Mouse (Mus musculus) MN1 (cell line): ENCODE results near the gene Crim1.
A peak's percentile ranks its signal among the peaks of the same experiment; 100 is the strongest.

Source experiments
- DNase-seq: peaks from one replicate; pipeline ENCODE4 v3.0.0-alpha.2; 2016; ENCODE audit warnings: low spot score

The Crim1 gene

DNA sequence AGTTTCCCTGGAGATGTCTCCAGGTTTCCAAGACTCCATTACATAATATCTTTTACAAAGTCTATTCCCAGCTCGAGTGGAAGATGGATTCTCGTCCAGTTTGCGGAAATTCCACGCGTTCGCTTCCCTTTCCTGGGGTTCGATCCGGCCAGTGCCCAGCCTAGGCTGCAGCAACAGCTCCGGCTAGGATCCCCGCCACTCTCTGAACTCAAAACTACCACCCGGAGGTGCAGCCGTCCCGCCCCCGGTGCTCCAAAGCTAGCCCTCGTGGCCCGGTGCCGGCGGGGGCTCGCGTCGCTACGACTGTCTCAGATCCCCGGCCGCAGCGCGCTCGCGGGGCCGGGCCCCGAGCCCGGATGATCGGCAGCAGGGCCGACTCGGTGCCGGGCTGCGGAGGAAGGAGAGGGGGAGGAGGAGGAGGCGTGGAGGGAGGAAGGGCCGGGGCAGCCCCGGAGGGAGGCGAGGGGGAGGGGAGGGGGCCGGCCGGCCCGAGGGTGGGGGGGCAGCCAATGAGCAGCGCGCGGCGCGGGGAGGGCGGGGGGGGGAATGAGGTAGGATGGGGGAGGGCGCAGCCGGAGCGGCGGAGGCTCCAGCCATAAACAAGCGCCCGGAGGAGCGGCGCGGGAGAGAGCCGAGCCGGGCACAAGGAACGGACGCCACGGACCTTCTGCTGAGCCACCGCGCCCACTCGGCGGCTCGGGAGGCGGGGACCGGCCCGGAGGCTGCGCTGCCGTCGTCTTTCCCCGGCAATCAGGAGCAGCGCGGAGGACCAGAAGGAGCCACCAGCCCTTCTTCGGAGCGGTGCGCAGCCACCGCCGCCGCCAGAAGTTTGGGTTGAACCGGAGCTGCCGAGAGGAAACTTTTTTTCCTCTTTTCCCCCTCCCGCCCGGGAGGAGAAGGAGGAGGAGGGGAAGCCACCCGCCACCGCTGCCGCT lies at the start of gene Crim1:
Gene Crim1, plus strand, starts transcription at position 623 of the 935 bp plus-strand sequence.
- no peak for DNase-seq

DNA sequence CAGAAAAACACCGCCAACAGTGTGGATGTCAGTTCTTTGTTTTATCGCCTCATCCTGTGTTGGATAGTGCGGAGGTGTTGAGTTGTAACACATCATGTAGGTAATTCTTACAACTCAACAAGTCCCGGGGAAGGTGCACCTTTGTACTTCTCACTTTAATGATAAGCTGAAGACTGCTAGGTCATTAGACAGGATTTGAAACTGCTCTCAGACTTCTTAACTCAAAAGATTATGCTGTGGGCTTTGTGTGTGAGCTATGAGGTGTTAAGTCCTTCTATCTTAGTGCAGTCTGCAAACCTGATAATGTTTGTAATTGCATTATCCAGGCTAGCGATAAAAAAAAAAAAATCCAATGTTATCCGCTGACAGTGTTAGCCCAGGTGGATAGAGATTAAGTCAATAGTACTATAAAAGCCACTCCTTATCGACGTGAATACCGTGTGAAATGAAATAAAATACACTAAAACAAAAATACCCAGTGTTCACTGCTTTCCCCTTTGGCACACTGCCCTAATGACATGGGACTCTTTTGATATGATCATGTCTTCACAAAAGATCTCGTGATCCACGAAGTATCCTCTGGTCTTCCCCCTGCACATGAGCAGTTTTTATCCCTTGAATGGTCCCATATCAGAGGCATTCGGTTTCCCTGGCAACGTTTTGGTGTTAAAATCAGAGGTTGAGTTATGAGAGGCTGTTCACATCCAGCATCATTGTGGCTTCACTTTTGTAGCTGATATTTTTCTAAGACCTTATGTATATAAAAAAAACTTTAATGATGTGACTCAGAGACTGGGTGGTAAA lies 48.4 kb upstream of the Crim1 start:
- no peak for DNase-seq

DNA sequence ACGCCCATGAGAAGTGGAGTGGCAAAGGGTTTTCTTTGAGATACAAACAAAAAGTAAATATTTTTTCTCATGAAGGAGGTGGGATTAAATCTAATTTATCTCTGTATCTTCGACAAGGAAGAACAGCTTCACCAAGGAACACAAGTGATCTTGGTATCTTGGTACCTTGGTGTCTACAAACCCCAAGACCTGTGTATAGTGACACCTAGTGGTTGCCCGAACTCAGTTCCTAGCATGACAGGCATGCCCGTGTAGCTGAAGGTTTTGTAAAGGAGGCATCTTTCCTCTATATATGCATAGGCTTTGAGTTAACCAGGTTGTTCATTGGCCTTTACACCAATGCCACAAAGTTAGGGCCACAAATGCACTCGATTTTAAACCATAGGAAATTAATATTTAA lies 36.8 kb upstream of the Crim1 start:
- peak; percentile 21 for DNase-seq

DNA sequence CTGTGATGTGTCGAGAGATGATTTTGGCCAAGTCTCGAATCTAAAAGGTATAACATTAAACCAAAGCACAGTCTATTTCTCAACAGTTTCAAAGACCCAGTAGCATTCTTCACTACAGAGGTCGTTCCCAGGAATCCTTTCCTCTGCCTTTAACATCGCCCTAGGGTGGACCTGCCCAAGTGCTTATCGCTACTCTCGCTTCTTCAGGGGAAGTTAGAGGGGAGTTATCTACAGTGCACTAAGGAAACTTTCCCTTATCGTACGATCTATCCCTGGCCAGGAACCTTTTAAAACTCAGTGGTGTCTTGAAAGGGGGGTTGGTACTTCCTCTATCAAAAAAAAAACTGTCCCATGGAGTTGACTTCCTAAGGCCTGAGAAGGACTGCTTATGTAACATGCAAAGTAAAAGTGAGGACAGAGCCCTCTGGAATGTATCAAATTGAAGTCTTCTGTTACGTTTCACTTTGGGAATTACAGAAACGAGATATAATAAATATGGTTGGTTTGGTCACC lies 36.3 kb upstream of the Crim1 start:
- DNase-seq = no peak

DNA sequence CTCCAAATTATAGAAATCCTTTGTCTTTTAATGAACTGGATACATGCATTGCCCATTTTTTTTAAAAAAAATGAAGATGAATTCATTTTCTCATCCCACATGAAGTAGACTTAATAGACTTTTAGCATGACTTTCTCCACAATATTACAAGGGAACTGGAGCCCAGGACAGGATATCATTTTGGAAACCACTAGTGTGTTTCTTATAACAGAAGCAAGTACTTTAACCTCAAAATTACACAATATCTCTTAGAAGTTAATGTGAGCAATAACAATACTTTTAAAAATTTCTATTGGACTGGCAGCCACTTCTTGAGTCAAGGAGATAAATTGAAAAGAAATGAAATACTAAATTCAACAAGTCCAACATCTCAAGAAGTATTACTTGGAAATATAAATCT lies 34.2 kb upstream of the Crim1 start:
- DNase-seq = no peak

DNA sequence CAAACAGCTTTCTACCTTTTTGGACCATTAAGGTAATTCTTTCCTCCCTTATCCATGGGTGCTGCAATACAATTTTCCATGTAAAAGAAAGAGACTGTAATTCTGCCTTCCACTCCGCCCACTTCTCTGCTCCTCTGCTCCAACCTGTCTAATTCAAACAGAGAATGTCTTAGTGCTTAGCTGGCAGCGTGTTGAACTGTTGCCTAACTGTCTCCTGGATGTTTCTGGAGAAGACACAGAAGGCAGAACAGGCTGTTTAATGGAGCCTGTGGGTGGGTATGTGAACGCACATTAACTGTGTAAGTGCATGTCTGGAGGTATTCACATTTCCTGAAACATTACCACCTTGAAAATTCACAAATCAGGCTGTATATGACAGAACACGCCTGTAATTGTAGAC lies 33.5 kb upstream of the Crim1 start:
- DNase-seq = no peak

DNA sequence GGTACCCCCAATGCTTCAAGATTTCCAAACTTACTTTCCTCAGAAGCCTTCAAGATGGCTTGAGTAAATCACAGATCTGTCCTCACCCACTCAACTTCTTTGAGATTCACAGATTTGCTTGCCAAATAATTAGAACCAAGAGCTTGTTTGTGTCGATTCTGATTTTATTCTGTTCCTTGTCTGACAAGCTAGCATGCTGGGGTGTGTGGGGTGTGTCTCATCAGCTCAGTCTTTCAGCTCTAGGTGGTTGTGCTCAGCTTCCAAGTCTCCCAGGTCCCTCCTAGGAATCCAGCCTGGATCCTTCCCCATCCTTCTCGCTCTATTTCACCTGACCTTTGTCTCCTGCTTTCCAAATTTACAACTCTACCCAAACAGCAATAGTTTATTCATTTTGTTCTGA lies 27.7 kb upstream of the Crim1 start:
- no peak for DNase-seq

DNA sequence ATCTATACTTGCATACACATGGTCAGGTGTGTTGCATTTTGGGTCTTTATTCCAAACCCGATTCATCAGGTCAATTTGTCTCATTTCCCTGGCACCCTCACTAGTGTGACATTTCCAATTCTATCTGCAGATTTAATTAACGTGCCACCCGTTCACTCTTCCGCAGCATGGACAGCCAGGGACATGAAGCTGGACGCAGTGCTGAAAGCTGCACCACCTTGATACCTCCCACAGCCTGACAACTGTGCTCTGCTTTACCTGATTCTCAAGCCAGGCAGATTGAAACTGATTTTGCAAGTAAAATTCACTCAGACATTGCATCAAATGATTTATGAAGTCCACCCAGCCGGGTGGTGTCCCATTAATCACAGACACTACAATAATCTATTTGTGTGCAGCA lies 19.3 kb upstream of the Crim1 start:
- no peak for DNase-seq

DNA sequence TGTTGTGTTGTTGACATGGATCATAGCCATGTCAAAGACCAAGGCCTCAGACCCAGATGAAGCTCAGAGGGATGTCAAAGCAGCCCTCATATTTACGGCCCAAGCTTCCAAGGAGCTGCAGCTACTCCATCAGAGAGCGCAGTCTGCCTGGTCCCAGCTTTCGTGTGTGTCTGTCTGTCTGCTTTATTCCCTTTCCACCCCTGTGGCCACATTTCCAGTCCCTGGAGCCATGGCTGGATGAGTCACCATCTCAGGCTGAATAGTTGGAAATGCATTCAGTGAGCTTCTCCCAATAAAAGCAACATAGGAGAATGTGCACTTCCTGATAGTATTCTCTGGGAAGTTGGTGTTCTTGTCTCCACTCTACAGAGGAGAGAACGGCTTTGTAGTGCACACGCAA lies 3.9 kb upstream of the Crim1 start:
- DNase-seq = no peak

DNA sequence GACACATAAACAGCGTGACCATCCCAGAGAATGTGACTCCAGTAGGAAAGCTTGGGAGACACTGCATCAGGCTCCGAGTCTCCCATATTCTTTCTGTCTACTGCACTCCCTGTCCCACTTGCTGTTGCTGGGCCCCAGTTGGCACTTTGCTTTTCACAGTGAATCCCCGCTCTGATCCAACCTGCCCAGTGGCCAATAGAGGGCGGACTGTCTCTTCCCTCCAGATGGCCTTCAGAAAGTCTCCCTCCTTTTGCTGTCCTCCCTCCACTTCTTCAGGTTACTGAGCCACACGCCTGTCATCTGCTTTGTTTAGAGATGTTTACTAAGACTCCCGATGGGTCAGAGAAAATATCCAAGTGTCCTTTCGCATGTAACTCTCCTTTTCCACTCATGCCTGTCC lies 2.9 kb upstream of the Crim1 start:
- no peak for DNase-seq

DNA sequence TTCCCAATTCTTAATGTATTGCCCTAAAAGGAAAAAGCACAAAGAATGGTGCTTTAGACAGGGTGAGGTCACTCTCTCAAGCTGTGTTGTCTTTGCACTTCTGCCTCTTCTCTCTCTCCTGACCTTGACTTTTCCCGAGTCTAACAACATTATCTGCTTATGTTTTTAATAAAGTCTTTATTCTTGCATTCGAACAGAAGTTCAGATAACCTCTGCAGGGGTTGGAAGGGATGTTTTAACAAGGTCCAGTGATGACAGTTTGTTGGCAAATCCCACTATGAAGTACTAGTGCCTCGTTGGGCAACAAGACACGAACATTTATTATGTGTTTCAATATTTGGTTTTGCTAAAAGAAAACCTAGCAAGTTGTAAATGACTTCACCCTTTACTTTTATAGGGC lies 1.9 kb upstream of the Crim1 start:
- no peak for DNase-seq

DNA sequence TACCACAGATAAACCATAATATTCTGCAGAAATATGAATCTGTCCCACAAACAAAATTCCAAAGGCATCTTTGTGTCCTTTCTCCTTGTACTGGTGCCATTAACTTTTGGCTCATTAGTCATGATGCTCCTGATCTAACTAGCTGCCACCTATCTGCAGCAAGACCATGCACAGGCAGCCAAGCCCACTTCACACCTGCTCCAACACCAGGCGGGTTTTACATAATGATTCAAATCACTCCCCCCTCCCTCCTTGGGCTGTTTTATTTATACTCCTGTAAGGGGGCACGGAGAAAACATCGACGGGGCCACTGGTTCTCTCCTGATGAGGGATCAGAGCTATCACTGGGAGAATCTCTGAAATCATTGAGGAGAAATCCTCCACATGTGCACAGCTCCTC lies 1.2 kb upstream of the Crim1 start:
- no peak for DNase-seq

DNA sequence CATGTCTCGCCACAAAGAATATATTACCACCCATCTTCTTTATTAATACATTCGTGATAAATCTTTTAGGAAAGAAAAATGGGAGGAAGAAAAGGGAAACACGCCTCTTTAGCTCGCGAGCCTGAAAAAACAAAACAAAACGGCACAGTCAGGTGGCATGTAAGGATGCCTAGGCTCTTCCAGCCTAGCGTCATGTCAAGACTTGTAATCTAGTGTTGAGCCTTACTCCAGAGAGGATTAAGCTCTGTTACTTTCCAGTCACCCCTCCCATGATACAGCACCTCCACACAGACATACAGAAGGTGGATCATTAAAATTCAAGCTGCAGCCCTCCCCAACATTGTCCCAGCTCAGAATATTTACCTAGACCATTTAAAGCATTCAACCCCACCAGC lies 820 bp upstream of the Crim1 start:
- no peak for DNase-seq

DNA sequence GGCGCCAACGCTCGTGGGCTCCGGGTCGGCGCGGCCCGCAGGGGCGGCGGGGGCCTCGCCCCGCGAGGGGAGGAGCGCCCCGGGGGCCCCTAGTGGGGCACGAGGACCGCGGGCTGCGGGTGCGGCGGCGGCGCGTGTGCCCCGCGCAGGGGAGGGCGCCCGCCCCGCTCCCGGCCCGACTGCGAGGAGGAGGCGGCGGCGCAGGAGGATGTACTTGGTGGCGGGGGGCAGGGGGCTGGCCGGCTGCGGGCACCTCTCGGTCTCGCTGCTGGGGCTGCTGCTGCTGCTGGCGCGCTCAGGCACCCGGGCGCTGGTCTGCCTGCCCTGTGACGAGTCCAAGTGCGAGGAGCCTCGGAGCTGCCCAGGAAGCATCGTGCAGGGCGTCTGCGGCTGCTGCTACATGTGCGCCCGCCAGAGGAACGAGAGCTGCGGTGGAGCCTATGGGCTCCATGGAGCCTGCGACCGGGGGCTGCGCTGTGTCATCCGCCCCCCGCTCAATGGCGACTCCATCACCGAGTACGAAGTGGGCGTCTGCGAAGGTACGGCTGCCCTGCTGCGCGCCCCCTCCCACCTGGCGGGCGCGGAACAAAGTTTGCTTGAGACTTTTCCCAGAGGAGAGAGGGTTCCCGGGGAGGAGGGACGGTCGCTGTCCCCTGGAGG lies 643 bp downstream of the Crim1 start:
- DNase-seq = no peak

DNA sequence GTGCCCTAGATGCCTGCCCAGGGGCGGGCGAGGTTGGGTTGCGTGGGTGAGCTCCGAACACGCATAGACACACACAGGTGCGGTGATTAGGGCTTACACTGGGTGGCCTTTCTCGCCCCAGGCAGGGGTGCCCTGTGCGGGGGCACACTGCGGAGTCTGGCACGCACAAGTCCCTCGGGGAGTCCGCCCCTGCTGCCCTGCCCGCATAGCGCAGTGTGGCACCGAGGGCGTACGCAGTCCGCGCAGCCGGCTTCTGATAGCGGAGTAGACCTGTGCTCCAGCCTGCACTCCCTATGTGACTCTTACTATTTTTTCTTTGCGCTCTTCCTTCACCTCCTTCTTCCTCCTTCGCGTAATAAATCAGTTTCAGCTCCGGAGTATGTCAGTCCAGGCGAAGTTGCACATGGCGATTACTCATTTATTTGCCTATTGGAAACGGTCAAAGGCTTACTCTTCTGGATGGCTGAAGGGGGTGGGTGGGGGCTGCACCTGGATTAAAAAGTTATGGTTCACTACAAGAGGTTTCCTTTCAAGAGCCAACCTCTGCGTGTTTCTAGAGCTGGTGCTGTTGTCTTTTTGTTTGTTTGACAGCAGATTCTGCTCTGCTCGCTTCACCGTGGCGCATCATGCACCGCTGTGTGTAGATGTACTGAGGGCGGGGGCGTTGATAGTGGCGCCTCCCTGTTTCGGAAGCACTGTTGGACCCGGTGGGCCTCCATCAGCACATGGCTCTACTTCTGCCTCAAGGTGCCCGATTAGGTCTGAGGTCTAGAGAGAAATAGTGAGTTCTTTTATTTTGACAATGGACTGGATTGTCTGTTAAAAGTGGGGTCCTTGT lies 1.4 kb downstream of the Crim1 start:
- no peak for DNase-seq

DNA sequence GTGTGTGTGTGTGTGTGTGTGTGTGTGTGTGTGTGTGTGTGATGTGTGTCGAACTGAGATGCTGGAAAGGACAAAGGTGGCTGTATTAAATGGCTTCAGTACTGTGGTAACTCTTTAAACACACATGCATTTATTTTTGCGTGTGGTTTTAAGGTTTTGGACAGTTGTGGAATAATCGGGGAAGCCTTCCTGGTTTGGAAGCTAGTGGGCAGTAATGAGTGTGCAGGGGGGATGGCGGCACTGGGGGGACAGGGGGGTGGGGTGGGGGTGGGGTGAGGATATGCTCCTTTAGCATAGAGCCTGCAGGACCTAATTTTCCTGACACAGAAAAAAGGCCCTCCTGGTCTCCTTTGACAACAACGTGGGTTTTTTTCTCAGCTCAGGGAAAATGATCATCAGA lies 2.2 kb downstream of the Crim1 start:
- no peak for DNase-seq

DNA sequence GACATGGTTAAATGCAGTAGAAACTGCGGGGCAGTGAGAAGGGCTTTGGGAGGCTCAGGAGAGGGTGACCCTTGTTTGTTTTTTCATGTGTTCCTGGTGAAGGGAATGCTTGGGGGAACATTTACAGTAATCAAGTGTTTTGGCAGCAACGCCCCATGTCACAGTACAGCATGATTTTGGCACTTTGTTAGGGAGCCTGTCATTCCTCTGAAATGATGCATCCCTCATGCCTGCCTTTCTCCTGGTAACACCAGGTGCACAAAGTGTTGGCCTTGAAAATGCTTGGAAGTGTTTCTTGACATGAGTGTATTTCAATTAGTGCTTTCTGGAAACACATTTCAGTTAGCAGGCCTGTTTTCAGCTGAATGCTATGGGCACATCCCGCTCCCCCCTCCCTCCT lies 2.7 kb downstream of the Crim1 start:
- DNase-seq = no peak

DNA sequence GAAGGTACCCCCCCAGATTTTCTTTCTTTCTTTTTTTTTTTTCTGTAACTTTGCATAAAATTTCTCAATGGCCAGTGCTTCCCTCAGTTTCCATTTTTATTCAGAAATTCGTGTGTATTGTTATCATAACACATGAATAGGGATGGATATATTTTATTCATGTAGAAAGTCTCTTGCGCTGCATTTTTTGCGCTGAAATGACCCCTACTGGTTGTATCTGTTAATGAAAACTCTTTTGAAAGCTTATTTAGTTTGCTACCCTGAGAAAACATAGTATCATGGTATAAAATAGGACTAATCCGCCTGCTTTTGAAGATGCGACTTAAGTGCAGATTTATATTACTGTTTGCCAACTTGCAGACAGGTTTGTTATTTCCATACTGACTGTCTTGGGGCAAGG lies 3.4 kb downstream of the Crim1 start:
- no peak for DNase-seq

DNA sequence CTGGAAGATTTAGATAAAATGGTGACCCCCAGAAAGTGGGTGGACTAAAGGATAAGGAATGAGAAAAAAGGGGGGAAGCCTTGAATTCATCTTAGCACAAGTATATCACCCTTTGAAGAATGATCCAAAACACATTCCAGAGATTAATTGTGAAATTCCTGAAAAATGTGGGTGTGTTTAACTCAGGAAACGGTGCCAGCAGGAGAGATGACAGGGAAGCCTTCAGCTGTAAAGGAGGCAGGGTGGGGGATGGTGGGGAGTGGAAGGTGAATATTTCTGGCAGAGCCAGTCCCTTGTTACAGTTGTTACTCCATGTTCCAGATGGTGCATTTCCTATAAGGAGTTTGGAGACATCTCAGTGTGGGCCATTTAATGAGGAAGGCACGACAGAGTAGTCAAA lies 6.4 kb downstream of the Crim1 start:
- no peak for DNase-seq

DNA sequence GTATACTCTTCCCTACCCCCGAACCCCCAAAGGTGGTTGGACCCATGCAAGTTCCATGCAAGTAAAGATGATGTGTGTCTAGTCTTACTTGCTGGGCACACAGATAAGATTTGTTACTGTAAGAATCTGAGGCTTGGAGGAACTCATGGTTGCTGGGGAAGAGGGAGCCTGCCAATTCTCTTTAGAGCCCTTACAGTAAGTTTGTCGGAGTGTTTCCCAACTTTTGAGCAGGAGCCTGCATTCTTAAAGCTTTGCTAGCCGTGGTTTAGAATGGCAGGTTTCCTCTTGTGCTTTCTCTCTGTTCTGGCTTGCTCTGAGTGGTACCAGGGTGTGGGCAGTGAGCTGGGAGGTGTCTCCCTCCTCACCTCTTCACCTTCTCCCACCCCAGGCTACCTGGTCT lies 7.2 kb downstream of the Crim1 start:
- no peak for DNase-seq

DNA sequence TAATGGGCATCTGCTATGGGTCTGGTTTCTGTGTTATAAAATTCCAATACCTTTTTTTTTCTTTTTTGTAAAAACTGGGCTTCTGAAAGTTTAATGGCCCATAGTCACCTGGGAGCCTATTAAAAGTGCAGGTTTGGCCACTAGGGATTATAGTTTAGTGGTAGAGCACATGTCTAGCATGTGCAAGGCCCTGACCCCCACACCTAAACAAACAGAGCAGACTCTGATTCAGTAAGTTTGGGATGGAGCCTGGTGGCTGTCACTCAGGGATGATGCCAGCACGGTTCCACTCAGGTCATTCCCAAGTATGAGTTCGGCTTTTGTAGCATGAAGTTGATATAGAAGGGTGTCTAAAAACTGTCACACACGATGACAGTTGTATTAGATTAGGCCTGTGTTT lies 8.8 kb downstream of the Crim1 start:
- no peak for DNase-seq

DNA sequence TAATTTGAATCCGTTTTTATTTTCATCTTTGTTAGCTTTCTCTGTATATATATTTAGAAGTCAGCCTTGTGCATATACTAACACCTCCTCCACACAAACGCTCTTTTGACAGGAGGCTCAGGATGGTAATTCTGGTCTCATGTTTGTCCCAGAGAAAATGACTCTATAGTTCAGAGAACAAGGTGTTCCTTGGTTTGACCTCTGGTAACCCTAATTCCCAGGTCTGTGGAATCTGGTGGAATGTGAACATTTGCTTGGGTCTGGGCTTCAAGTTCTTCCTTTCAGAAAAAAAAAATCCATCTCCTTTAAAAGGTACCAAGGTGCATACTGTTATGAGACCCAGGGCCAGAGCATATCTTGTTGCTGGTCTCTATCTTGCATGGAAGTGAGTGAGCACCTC lies 9.6 kb downstream of the Crim1 start:
- no peak for DNase-seq
